Mouse (Mus musculus) neural tube, embryonic 14.5 days (tissue): ENCODE results near the gene Ythdf1. TPM values are rescaled to one million over a fixed set of nuclear protein-coding genes. Genes with fewer than 3 reads are reported as not detected.

Experiments used
- ATAC-seq: fragments of 200-750 bp; cut with Nextera tagmentation; 2 replicates; pipeline ENCODE4 v1.8.0; 2017; ENCODE audit warnings: low read depth, mild to moderate bottlenecking, moderate TSS enrichment, moderate library complexity
- H3K27ac ChIP-seq: fragments of 300-500 bp; sonication (generic); 2 replicates; pipeline ENCODE4 v1.5.1; 2014; ENCODE audit warnings: low read depth, mild to moderate bottlenecking, control low read depth, low read length, moderate library complexity, mixed read lengths
- H3K27me3 ChIP-seq: fragments of 300-500 bp; sonication (generic); 2 replicates; pipeline ENCODE4 v1.6.1; 2014; ENCODE audit warnings: low read length; ENCODE audit not compliant: control insufficient read depth, insufficient read depth
- H3K36me3 ChIP-seq: fragments of 300-500 bp; sonication (generic); 2 replicates; pipeline ENCODE4 v1.6.1; 2014; ENCODE audit warnings: low read length, mixed read lengths; ENCODE audit not compliant: control insufficient read depth, insufficient read depth
- H3K4me1 ChIP-seq: fragments of 300-500 bp; sonication (generic); 2 replicates; pipeline ENCODE4 v1.6.1; 2014; ENCODE audit warnings: low read length; ENCODE audit not compliant: control insufficient read depth, insufficient read depth
- H3K4me2 ChIP-seq: fragments of 300-500 bp; sonication (generic); 2 replicates; pipeline ENCODE4 v1.6.1; 2014; ENCODE audit warnings: mild to moderate bottlenecking, low read depth, low read length, control low read depth
- H3K4me3 ChIP-seq: fragments of 300-500 bp; sonication (generic); 2 replicates; pipeline ENCODE4 v1.5.1; 2014; ENCODE audit warnings: low read depth, low read length, control low read depth, mixed read lengths
- H3K9ac ChIP-seq: fragments of 300-500 bp; sonication (generic); replicated peaks from 2 replicates; pipeline ENCODE4 v1.6.1; 2014; ENCODE audit warnings: low read depth, mild to moderate bottlenecking, control low read depth, low read length, mixed read lengths
- H3K9me3 ChIP-seq: fragments of 300-500 bp; sonication (generic); 2 replicates; pipeline ENCODE4 v1.6.1; 2016; ENCODE audit warnings: low read length; ENCODE audit not compliant: control insufficient read depth
- WGBS: fragments of 180-500 bp; shearing (Covaris S2); extraction: QIAGEN DNeasy Blood & Tissue Kit; methylation state at CpG from one replicate; pipeline ENCODE4 v1.1.7; 2014; 5-methylcytosine and 5-hydroxymethylcytosine counted together
- microRNA-seq: library from miRNA; unstranded; fragments of <30 nt; microRNA quantifications from one replicate; pipeline ENCODE4, GENCODE M21; 2016
- polyA plus RNA-seq: library from polyadenylated mRNA; unstranded; fragments of >200 nt; fragmentation: Nextera tagmentation; extraction: Ambion mirVana; gene quantifications from 2 replicates; pipeline ENCODE4 v1.2.1, GENCODE M21; 2014

Ythdf1 gene
- polyA plus RNA-seq, 1 experiment from 2014 or later = 49.2 TPM

GRCm38 (mm10) chr2:180857121-180857520 lies 63.6 kb downstream of the Ythdf1 start:
- H3K9me3 ChIP-seq = no peaks in the 10 kb centered on the region
- no peak overlapping the region for H3K4me2 ChIP-seq
- H3K27me3 ChIP-seq = no peaks in the 10 kb centered on the region
- ATAC-seq = peak; percentile 76; the same call in 1 of the 2 replicates
- H3K36me3 ChIP-seq = no peaks in the 10 kb centered on the region
- H3K27ac ChIP-seq = no peak overlapping the region
- H3K4me3 ChIP-seq = no peak overlapping the region
- WGBS = 39% methylated on average over 8 of the region's 8 CpGs
- no peak overlapping the region for H3K9ac ChIP-seq
- H3K4me1 ChIP-seq = 0 out of 2 replicates have a peak, but pooled peaks cover 11% of the 10 kb centered on the region

GRCm38 (mm10) chr2:180855005-180855544 lies 65.7 kb downstream of the Ythdf1 start:
- Histone ChIP-seq H3K9me3 (no peaks in the 10 kb centered on the region), H3K4me1 (0 out of 2 replicates have a peak, but pooled peaks cover 9% of the 10 kb centered on the region), H3K4me3 (peak overlapping the region; percentile 5; the same call in 1 of the 2 replicates), H3K27ac (peak overlapping the region; percentile 75), H3K9ac (peak overlapping the region; percentile 37; the same call in 1 of the 2 replicates), H3K36me3 (no peaks in the 10 kb centered on the region), H3K4me2 (peak overlapping the region; percentile 33; the same call in 1 of the 2 replicates), H3K27me3 (no peaks in the 10 kb centered on the region)
- ATAC-seq = peak; percentile 33
- WGBS = 3% methylated on average over 13 of the region's 13 CpGs

Small RNA genes within 50 kb of the gene (microRNA-seq; reads per million reads assigned to microRNA genes)
- gene Mir124a-3 = 2.6 reads per million

Other genes starting within 250 kb of the Ythdf1 start
- 29.0 and 34.8 TPM in 2 replicates for gene Dido1, start 210.9 kb downstream of the Ythdf1 start, polyA plus RNA-seq
- 53.3 and 56.5 TPM in 2 replicates for gene Gid8, start 210.8 kb downstream of the Ythdf1 start, polyA plus RNA-seq
- gene Slc17a9, start 195.7 kb downstream of the Ythdf1 start, polyA plus RNA-seq = 0.17 and 0.21 TPM in 2 replicates
- gene Bhlhe23, start 144.0 kb downstream of the Ythdf1 start, polyA plus RNA-seq = 2.2 and 2.8 TPM in 2 replicates
- gene Birc7, start 8.1 kb upstream of the Ythdf1 start, polyA plus RNA-seq = 0.15 and 0.31 TPM in 2 replicates
- 86.5 and 97.0 TPM in 2 replicates for gene Nkain4, start 33.8 kb upstream of the Ythdf1 start, polyA plus RNA-seq
- 87.0 and 95.2 TPM in 2 replicates for gene Arfgap1, start 46.3 kb upstream of the Ythdf1 start, polyA plus RNA-seq
- gene Col20a1, start 65.6 kb upstream of the Ythdf1 start, polyA plus RNA-seq = 0.31 and 0.60 TPM in 2 replicates
- 62.4 and 62.8 TPM in 2 replicates for gene Chrna4, start 122.6 kb upstream of the Ythdf1 start, polyA plus RNA-seq
- gene Kcnq2, start 214.4 kb upstream of the Ythdf1 start, polyA plus RNA-seq = 56.7 and 60.6 TPM in 2 replicates
- gene Eef1a2, start 236.1 kb upstream of the Ythdf1 start, polyA plus RNA-seq = 17.5 and 24.4 TPM in 2 replicates